In genomic region chr14:7488731-7489130, GRCm38 (mm10) we compare ENCODE assay signal across 16 mouse cellular contexts. TPM values are rescaled to one million over a fixed set of nuclear protein-coding genes. Genes with fewer than 3 reads are reported as not detected.
DNase-seq lines count a peak whose midpoint lies in the region; ATAC-seq and TF ChIP-seq lines count a peak whose summit lies in the region.
"Not testable (repeated sequence)": the region's sequence is repeated elsewhere in the genome, so short reads cannot be mapped to it uniquely, and the experiment has no call there.
"Had no signal": no experiment of that assay in that cellular context is flagged by ENCODE, and none has a peak within 500 bp of the region (broad histone marks: within the 10 kb centered on the region; RNA-seq: fewer than 3 reads in every experiment).

No protein-coding gene starts in this region.

- H3K9me3 ChIP-seq in embryonic facial prominence, embryonic 15.5 days (replicated peaks); heart, embryonic 12.5 days (replicated peaks); hindbrain, postnatal 0 days (ENCODE audit: low read length); limb, embryonic 10.5 days (replicated peaks); lung, postnatal 0 days (ENCODE audit: low read length); neural tube, embryonic 13.5 days: not testable (repeated sequence)

- not testable (repeated sequence) for H3K36me3 ChIP-seq in embryonic facial prominence, embryonic 15.5 days; heart, embryonic 12.5 days; hindbrain, postnatal 0 days (ENCODE audit: insufficient read depth, low read length); limb, embryonic 10.5 days; lung, postnatal 0 days (ENCODE audit: insufficient read depth, low read length); neural tube, embryonic 13.5 days

- H3K9ac ChIP-seq in embryonic facial prominence, embryonic 15.5 days; hindbrain, postnatal 0 days (replicated peaks; ENCODE audit: low read length); lung, postnatal 0 days (replicated peaks; ENCODE audit: low read depth): not testable (repeated sequence)
- H3K9ac ChIP-seq in heart, embryonic 12.5 days: peak overlapping the region; percentile 56; the same call in 1 of the 2 replicates
- H3K9ac ChIP-seq in neural tube, embryonic 13.5 days: peak overlapping the region; percentile 64

- TF ChIP-seq EP300 in lung, postnatal 0 days (IDR thresholded peaks at IDR 0.05): not testable (repeated sequence)

- H3K27ac ChIP-seq in embryonic facial prominence, embryonic 15.5 days (replicated peaks); heart, embryonic 12.5 days (ENCODE audit: poor library complexity, severe bottlenecking); hindbrain, postnatal 0 days; lung, postnatal 0 days (ENCODE audit: low read length); neural tube, embryonic 13.5 days (replicated peaks): not testable (repeated sequence)
- H3K27ac ChIP-seq in limb, embryonic 10.5 days: peak overlapping the region; percentile 71; the same call in 1 of the 2 replicates

- H3K27me3 ChIP-seq in embryonic facial prominence, embryonic 15.5 days; heart, embryonic 12.5 days (replicated peaks); hindbrain, postnatal 0 days (ENCODE audit: insufficient read depth, low read length); limb, embryonic 10.5 days (ENCODE audit: low read depth, poor library complexity, severe bottlenecking); lung, postnatal 0 days (replicated peaks; ENCODE audit: insufficient read depth, low read length); neural tube, embryonic 13.5 days: not testable (repeated sequence)

- ATAC-seq in embryonic facial prominence, embryonic 15.5 days (ENCODE audit: insufficient number of reproducible peaks, low FRiP score, low TSS enrichment, low read depth); heart, embryonic 12.5 days (ENCODE audit: insufficient number of reproducible peaks, low FRiP score); hindbrain, postnatal 0 days; lung, postnatal 0 days; neural tube, embryonic 13.5 days (ENCODE audit: low read depth): not testable (repeated sequence)

- peak overlapping the region; percentile 53 for H3K4me2 ChIP-seq in embryonic facial prominence, embryonic 15.5 days (replicated peaks)
- peak overlapping the region; percentile 72 for H3K4me2 ChIP-seq in heart, embryonic 12.5 days
- H3K4me2 ChIP-seq in hindbrain, postnatal 0 days (ENCODE audit: low read depth, low read length): peak overlapping the region; percentile 40; the same call in 1 of the 2 replicates
- H3K4me2 ChIP-seq in lung, postnatal 0 days (replicated peaks; ENCODE audit: low read depth, low read length): peak overlapping the region; percentile 33
- peak overlapping the region; percentile 54 for H3K4me2 ChIP-seq in neural tube, embryonic 13.5 days

- peak; percentile 5 for DNase-seq in adrenal gland, postnatal 14 days
- peak; percentile 1 for DNase-seq in hindbrain, postnatal 0 days (ENCODE audit: low spot score)
- peak; percentile 40 for DNase-seq in limb, embryonic 10.5 days (ENCODE audit: low spot score)
- DNase-seq in lung, postnatal 0 days (ENCODE audit: low spot score): peak; percentile 3
- DNase-seq in yolk sac, embryonic 10.5 days (ENCODE audit: low spot score): peak; percentile 1

- WGBS in embryonic facial prominence, embryonic 15.5 days: 0% methylated on average over 13 of the region's 18 CpGs
- WGBS in heart, embryonic 12.5 days: 0% methylated on average over 14 of the region's 18 CpGs
- WGBS in hindbrain, postnatal 0 days: under 1% methylated on average over 12 of the region's 18 CpGs
- under 1% methylated on average over 11 of the region's 18 CpGs for WGBS in limb, embryonic 10.5 days
- 4% methylated on average over 8 of the region's 18 CpGs for WGBS in lung, postnatal 0 days
- WGBS in neural tube, embryonic 13.5 days: 1% methylated on average over 13 of the region's 18 CpGs

- not testable (repeated sequence) for H3K4me1 ChIP-seq in embryonic facial prominence, embryonic 15.5 days; heart, embryonic 12.5 days (replicated peaks); hindbrain, postnatal 0 days (ENCODE audit: insufficient read depth, low read length); limb, embryonic 10.5 days; lung, postnatal 0 days (ENCODE audit: insufficient read depth, low read depth, low read length); neural tube, embryonic 13.5 days (replicated peaks)

- TF ChIP-seq CTCF in hindbrain, postnatal 0 days (IDR thresholded peaks at IDR 0.05; ENCODE audit: low read depth): peak; percentile 27; the same call in 1 of the 2 replicates
- TF ChIP-seq CTCF in lung, postnatal 0 days (IDR thresholded peaks at IDR 0.05): not testable (repeated sequence)

- H3K4me3 ChIP-seq in embryonic facial prominence, embryonic 15.5 days (replicated peaks): peak overlapping the region; percentile 36
- peak overlapping the region; percentile 44 for H3K4me3 ChIP-seq in heart, embryonic 12.5 days
- H3K4me3 ChIP-seq in hindbrain, postnatal 0 days (ENCODE audit: low read length): peak overlapping the region; percentile 31
- H3K4me3 ChIP-seq in limb, embryonic 10.5 days: peak overlapping the region; percentile 47
- not testable (repeated sequence) for H3K4me3 ChIP-seq in lung, postnatal 0 days (ENCODE audit: low read depth, low read length)
- peak overlapping the region; percentile 38 for H3K4me3 ChIP-seq in neural tube, embryonic 13.5 days

RNA-seq across cellular contexts. Expression of gene Gm3752, which starts 5.2 kb away (rescaled TPM):
- total RNA-seq in adrenal gland, postnatal 14 days (2021): not detected in 2 replicates
- 0.56 TPM in 1 of 2 replicates, not detected in the other for polyA plus RNA-seq in embryonic facial prominence, embryonic 15.5 days (2015; fragmentation: Nextera tagmentation; extraction: Ambion mirVana)
- 0.45 and 1.4 TPM in 2 replicates for polyA plus RNA-seq in heart, embryonic 12.5 days (2016; fragmentation: Nextera tagmentation; extraction: Ambion mirVana)
- total RNA-seq in hindbrain, postnatal 0 days (2014; rRNA removed): 8.2 TPM in 2 replicates
- 12.4 and 17.0 TPM in 2 replicates for polyA plus RNA-seq in hindbrain, postnatal 0 days (2015; fragmentation: Nextera tagmentation; extraction: Ambion mirVana)
- 0.93 and 1.4 TPM in 2 replicates for polyA plus RNA-seq in limb, embryonic 10.5 days (2016; fragmentation: Nextera tagmentation; extraction: Ambion mirVana)
- not detected in 2 replicates for polyA plus RNA-seq in lung, postnatal 0 days (2015; fragmentation: Nextera tagmentation; extraction: Ambion mirVana)
- 7.0 and 9.4 TPM in 2 replicates for polyA plus RNA-seq in neural tube, embryonic 13.5 days (2015; fragmentation: Nextera tagmentation; extraction: Ambion mirVana)
- total RNA-seq: heart, adult 2 months; liver, adult 2 months had no signal
- polyA plus RNA-seq: C2C12; kidney, adult 2 months; liver, adult 2 months; Patski; small intestine, adult 2 months had no signal

RNA-seq across cellular contexts. Expression of gene Gm3755, which starts 38.0 kb away (rescaled TPM):
- not detected in 2 replicates for total RNA-seq in adrenal gland, postnatal 14 days (2021)
- not detected in 2 replicates for polyA plus RNA-seq in embryonic facial prominence, embryonic 15.5 days (2015; fragmentation: Nextera tagmentation; extraction: Ambion mirVana)
- polyA plus RNA-seq in heart, embryonic 12.5 days (2016; fragmentation: Nextera tagmentation; extraction: Ambion mirVana): 0.15 TPM in 1 of 2 replicates, not detected in the other
- not detected in 2 replicates for total RNA-seq in hindbrain, postnatal 0 days (2014; rRNA removed)
- polyA plus RNA-seq in hindbrain, postnatal 0 days (2015; fragmentation: Nextera tagmentation; extraction: Ambion mirVana): not detected in 2 replicates
- polyA plus RNA-seq in limb, embryonic 10.5 days (2016; fragmentation: Nextera tagmentation; extraction: Ambion mirVana): 0.19 TPM in 1 of 2 replicates, not detected in the other
- not detected in 2 replicates for polyA plus RNA-seq in lung, postnatal 0 days (2015; fragmentation: Nextera tagmentation; extraction: Ambion mirVana)
- polyA plus RNA-seq in neural tube, embryonic 13.5 days (2015; fragmentation: Nextera tagmentation; extraction: Ambion mirVana): not detected in 2 replicates
- total RNA-seq: adrenal gland, adult 8-10 months; heart, adult 2 months; liver, adult 2 months had no signal
- polyA plus RNA-seq: C2C12; cortical plate, adult 2 months; heart, adult 2 months; kidney, adult 2 months; liver, adult 2 months; Patski; small intestine, adult 2 months had no signal
